Comparison of ENCODE assay signal across 24 mouse cellular contexts in the genomic region with DNA sequence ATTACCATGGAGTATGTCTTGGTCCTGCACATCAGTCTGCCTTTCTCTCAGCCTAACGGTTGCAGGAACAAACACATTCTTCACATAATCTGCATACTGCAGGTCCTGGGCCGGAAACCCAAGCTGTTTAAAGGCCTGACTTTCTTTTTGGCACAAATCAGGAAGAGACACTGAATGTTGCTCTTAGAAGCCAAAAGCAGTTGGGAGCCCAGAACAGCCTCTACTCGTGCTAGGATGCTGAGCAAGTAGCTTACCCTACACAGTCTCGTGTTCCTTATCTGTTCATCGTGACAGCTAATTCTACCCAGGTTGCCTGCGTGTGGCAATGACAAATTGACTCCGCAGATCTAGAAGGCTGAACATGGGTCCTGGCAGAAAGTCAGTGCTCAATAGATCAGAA. TPM values are rescaled to one million over a fixed set of nuclear protein-coding genes. Genes with fewer than 3 reads are reported as not detected.
A peak's percentile ranks its signal among the peaks of the same experiment; 100 is the strongest.
DNase-seq lines count a peak whose midpoint lies in the region; ATAC-seq lines count a peak whose summit lies in the region.
"Had no signal": no experiment of that assay in that cellular context is flagged by ENCODE, and none has a peak within 500 bp of the region (broad histone marks: within the 10 kb centered on the region; RNA-seq: fewer than 3 reads in every experiment).

No protein-coding gene starts in this region.

- no peak overlapping the region for H3K4me3 ChIP-seq in hindbrain, embryonic 10.5 days
- H3K4me3 ChIP-seq: embryonic facial prominence, embryonic 15.5 days; heart, adult 2 months; heart, embryonic 15.5 days; intestine, embryonic 15.5 days had no signal

- no peak for DNase-seq in frontal cortex, postnatal 14 days (ENCODE audit: low spot score in 2 of 2)
- peak; percentile 34 for DNase-seq in layer of hippocampus, adult 9-11 months
- no peak for DNase-seq in layer of hippocampus, adult 18-20 months (ENCODE audit: low spot score in 2 of 2)
- DNase-seq in MN1 (ENCODE audit: low spot score) = peak; percentile 17
- DNase-seq in brain, adult 2 months (ENCODE audit: low read depth, low spot score) = peak; percentile 42
- DNase-seq in adrenal gland, postnatal 25 days = no peak
- DNase-seq in hindbrain, embryonic 10.5 days (ENCODE audit: low spot score) = no peak
- DNase-seq: adrenal gland, adult 8-10 months; cerebellum, adult 11-12 months; embryo, embryonic 11 days; gastrocnemius, postnatal 10 days; heart, adult 2 months; heart, postnatal 14 days had no signal

- peaks cover 5% of the 10 kb centered on the region; the same call in 1 of the 2 replicates for H3K27me3 ChIP-seq in hindbrain, embryonic 10.5 days (ENCODE audit: insufficient read depth, poor library complexity, severe bottlenecking)
- H3K27me3 ChIP-seq: embryonic facial prominence, embryonic 15.5 days; heart, embryonic 15.5 days; intestine, embryonic 15.5 days had no signal

- H3K4me1 ChIP-seq in hindbrain, embryonic 10.5 days (replicated peaks) = peaks cover 17% of the 10 kb centered on the region
- H3K4me1 ChIP-seq: intestine, embryonic 15.5 days had no signal

- WGBS in hindbrain, embryonic 10.5 days = 80% methylated on average over 7 of the region's 7 CpGs

- ATAC-seq in frontal cortex, adult (ENCODE audit: low TSS enrichment) = peak; percentile 45
- ATAC-seq: intestine, embryonic 15.5 days had no signal

- no peaks in the 10 kb centered on the region for H3K9me3 ChIP-seq in hindbrain, embryonic 10.5 days
- H3K9me3 ChIP-seq: embryonic facial prominence, embryonic 15.5 days; heart, embryonic 15.5 days; intestine, embryonic 15.5 days had no signal

- H3K27ac ChIP-seq in hindbrain, embryonic 10.5 days = no peak overlapping the region
- H3K27ac ChIP-seq: embryonic facial prominence, embryonic 15.5 days; heart, embryonic 15.5 days; hindbrain, embryonic 14.5 days; intestine, embryonic 15.5 days had no signal

- H3K36me3 ChIP-seq in hindbrain, embryonic 10.5 days = no peaks in the 10 kb centered on the region
- H3K36me3 ChIP-seq: embryonic facial prominence, embryonic 15.5 days; heart, embryonic 15.5 days; intestine, embryonic 15.5 days had no signal

RNA-seq across cellular contexts. Expression of a gene that starts 3.0 kb away (rescaled TPM):
- 10 to 100 TPM; 18.6 to 19.6 TPM for total RNA-seq in layer of hippocampus, adult 18-20 months (2021)
- 5.9 and 7.1 TPM in 2 replicates for total RNA-seq in adrenal gland, postnatal 25 days (2021)
- polyA plus RNA-seq in hindbrain, embryonic 10.5 days (2016; fragmentation: Nextera tagmentation; extraction: Ambion mirVana) = 10.8 and 10.9 TPM in 2 replicates
- total RNA-seq: hematopoietic stem cell, adult 5-6 weeks; MEL had no signal
- polyA plus RNA-seq: C2C12 had no signal

RNA-seq across cellular contexts. Expression of a gene that starts 8.9 kb away (rescaled TPM):
- 100 to 1,000 TPM; 171 to 187 TPM for total RNA-seq in layer of hippocampus, adult 18-20 months (2021)
- total RNA-seq in adrenal gland, postnatal 25 days (2021) = 152 and 157 TPM in 2 replicates
- 19.3 and 49.5 TPM in 2 replicates for polyA plus RNA-seq in hindbrain, embryonic 10.5 days (2016; fragmentation: Nextera tagmentation; extraction: Ambion mirVana)
- total RNA-seq: MEL had no signal

RNA-seq across cellular contexts. Expression of a gene that starts 28.6 kb away (rescaled TPM):
- total RNA-seq in layer of hippocampus, adult 18-20 months (2021) = not detected
- not detected in 2 replicates for total RNA-seq in adrenal gland, postnatal 25 days (2021)
- polyA plus RNA-seq in hindbrain, embryonic 10.5 days (2016; fragmentation: Nextera tagmentation; extraction: Ambion mirVana) = not detected in 2 replicates
- total RNA-seq: gastrocnemius, postnatal 10 days; heart, adult 2 months; heart, postnatal 14 days; hematopoietic stem cell, adult 5-6 weeks; MEL had no signal
- polyA plus RNA-seq: C2C12; embryonic facial prominence, embryonic 11.5 days; embryonic facial prominence, embryonic 15.5 days; forebrain, embryonic 11.5 days; forebrain, embryonic 16.5 days; heart, embryonic 15.5 days; hindbrain, embryonic 14.5 days had no signal

RNA-seq across cellular contexts. Expression of a gene that starts 44.9 kb away (rescaled TPM):
- 100 to 1,000 TPM; 286 to 295 TPM for total RNA-seq in layer of hippocampus, adult 18-20 months (2021)
- 25.8 and 27.8 TPM in 2 replicates for total RNA-seq in adrenal gland, postnatal 25 days (2021)
- polyA plus RNA-seq in hindbrain, embryonic 10.5 days (2016; fragmentation: Nextera tagmentation; extraction: Ambion mirVana) = 219 and 233 TPM in 2 replicates

RNA-seq across cellular contexts. Expression of a gene that starts 45.7 kb away (rescaled TPM):
- 1 to 10 TPM; 2.8 to 3.4 TPM for total RNA-seq in layer of hippocampus, adult 18-20 months (2021)
- total RNA-seq in adrenal gland, postnatal 25 days (2021) = 131 and 136 TPM in 2 replicates
- 20.7 and 25.7 TPM in 2 replicates for polyA plus RNA-seq in hindbrain, embryonic 10.5 days (2016; fragmentation: Nextera tagmentation; extraction: Ambion mirVana)
- total RNA-seq: MEL had no signal

Comparison
In these comparisons a context has a peak if more than half of its experiments do, and no peak if none do; other contexts are left out.
1. DNase-seq: peak in layer of hippocampus, adult 9-11 months (single experiment), MN1 (single experiment) and brain, adult 2 months (single experiment); none in frontal cortex, postnatal 14 days (0 of 2), layer of hippocampus, adult 18-20 months (0 of 2), adrenal gland, postnatal 25 days (single experiment) and hindbrain, embryonic 10.5 days (single experiment).